Mouse (Mus musculus): ENCODE measurements around the gene Tex48.

DNA sequence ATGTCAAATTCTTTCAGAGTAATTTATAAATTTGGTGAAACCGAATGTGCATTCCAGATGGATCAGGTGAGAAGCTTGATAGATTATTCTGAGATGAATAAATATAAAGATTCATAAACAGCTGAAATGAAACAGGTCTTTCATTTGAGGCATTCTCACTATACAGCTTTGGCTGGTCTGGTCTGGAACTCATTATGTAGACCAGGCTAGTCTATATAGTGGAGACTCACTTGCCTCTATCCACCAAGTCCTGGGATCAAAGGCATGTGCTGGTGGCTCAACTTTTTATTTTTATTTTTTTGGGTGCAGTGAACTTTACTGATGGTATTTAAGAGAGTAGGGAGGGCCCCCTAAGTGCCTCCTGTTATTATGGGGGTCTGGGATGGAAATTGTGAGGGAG lies 39.6 kb upstream of the Tex48 start:
- TF ChIP-seq CTCF (conservative IDR thresholded peaks at IDR 0.05; ENCODE audit: low read length) (no peak), POU5F1 (IDR thresholded peaks at IDR 0.05; ENCODE audit: borderline replicate concordance, low read length) (no peak), NANOG (IDR thresholded peaks at IDR 0.05; ENCODE audit: borderline replicate concordance, low read length) (no peak)

Data from E14TG2a.4 (cell line).